Mouse (Mus musculus): Measurements from ENCODE around the gene Grem1.

- no peak for TF ChIP-seq POLR2A (IDR thresholded peaks at IDR 0.05; ENCODE audit: low read depth, low read length)
- TF ChIP-seq CTCF (IDR thresholded peaks at IDR 0.05; ENCODE audit: borderline replicate concordance, insufficient read depth, low read length), result no peak
These were observed 50.9 kb downstream of the Grem1 start for GRCm38 (mm10) chr2:113707507-113707906.

Data from embryonic fibroblast, embryonic 13.5 days (primary cell).